Mouse (Mus musculus) fat pad, adult 2 months (tissue): ENCODE data around the gene Gtpbp2.

Experiments
- DNase-seq: peaks from one replicate; pipeline ENCODE4 v3.0.0-alpha.2; 2011; ENCODE audit warnings: low read depth, low spot score; ENCODE audit errors: extremely low read depth

The Gtpbp2 gene

GRCm38 (mm10) chr17:46160686-46161085 is at the start of gene Gtpbp2:
TSS of gene Gtpbp2 (plus strand) at chr17:46161032.
- DNase-seq = peak; percentile 98

DNA sequence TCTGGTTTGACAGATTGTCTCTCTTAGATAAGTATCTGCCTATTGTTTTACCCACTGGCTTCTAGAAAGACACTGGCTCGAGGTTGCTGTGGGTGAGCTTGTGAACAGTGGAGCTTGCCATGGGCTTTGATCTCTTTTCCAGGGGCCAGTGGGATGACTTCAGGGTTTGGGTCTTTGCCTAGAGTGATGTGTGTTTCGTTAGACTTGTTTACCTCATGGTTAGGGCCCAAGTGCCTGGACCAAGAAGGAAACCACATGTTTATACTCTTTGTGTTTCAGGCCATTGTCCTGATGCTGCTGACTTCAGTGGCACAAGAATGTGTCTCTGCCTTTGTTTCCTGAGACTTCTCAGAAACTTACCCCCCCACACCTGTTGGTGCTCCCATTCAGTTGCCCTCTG is 45.3 kb upstream of the Gtpbp2 start:
- DNase-seq = no peak

DNA sequence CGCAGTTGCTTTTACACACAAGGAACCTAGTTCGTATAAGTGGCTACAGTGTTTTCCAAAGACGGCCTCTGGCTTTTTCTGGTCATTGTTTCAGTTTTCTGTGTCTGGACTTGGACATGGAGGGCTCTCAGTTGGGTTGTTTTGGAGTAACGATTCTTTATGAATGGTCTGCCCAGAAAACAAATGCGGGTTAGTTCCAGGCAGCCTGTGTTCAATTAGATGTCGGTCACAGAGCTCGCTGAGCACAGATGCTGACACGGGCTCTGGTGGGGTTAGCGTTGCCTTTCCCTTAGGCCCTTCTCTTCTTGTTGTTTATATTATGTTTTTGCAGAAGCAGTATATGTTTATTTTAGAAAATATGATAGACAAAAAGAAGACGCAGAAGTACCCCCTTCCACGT is 44.7 kb upstream of the Gtpbp2 start:
- no peak for DNase-seq

DNA sequence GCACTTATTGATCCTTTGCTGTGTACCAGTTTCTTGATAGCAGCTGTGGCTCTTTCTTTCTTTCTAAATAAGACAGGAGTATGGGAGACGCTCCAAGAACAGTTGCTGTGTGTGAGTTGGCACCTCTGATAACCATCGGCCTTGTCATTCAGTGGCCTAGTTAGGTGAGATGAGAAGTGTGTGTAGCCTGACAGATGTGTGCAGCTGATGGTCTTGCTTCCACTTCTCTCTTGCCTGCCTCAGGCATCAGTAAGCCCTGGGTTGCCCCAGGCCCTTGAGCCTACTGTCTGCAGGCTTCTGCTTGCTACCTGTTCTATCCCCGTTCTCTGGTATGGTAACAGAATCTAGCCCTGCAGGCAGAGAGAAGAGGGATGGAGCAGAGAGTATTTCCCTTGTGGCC is 44.0 kb upstream of the Gtpbp2 start:
- no peak for DNase-seq

- DNase-seq = no peak
Measured at GRCm38 (mm10) chr17:46117623-46118422, 43.0 kb upstream of the Gtpbp2 start.

DNA sequence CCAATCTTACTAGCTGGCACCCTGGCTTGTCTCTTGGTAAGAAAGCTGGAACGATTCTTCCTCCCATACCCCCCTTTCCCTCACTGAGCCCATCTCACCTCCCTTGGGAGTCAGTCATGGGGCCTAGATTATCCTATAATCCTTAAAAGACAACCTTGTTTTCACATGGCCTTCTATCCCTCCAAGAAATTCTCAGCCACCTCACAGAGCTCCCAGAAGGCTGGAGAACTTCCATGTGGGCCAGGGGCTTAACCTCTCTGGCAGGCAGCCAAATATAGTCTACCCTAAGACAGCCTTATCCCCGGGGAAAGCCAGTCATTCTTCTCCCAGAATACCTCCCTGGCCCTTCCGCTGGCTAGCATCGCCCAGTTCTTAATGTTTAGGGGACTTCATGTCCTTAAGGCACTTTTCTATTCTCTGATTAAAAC is 42.4 kb upstream of the Gtpbp2 start:
- DNase-seq = no peak

DNA sequence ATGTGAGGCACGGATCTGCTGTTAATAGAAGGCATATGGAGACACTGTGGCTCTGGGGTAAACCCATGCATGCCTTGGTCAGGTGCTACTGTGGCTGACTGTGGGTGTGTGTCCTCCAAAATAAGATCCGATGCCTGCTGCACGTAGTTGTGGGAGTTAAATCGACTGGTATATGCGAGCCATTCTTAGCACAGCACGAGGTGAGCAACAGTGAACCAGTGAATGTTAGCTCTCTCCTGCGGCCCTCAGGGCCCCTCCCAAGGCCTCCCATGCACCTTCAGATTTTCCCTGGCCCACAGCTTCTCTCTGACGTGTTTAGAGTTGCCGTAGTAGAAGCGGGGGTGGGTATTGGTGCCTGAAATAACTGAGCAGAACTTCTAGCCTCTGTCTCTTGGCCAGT is 41.2 kb upstream of the Gtpbp2 start:
- DNase-seq = no peak

DNA sequence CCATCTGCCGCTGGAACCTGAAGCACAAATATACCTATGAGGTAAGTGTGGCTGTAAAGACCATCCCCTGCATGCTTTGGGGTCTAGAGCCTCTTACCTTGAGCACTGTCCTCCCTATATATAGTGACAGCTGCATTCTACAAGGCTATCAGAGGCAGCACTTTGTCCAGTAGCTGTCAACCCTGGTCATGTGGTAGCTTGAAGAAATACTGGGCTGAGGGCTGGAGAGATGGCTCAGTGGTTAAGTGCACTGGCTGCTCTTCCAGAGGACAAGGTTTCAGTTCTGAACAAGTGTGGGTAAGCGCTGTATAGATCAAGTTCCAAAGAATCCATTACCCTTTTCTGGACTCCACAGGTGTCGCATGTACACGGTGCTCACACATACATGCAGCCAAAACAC is 38.0 kb upstream of the Gtpbp2 start:
- no peak for DNase-seq

DNA sequence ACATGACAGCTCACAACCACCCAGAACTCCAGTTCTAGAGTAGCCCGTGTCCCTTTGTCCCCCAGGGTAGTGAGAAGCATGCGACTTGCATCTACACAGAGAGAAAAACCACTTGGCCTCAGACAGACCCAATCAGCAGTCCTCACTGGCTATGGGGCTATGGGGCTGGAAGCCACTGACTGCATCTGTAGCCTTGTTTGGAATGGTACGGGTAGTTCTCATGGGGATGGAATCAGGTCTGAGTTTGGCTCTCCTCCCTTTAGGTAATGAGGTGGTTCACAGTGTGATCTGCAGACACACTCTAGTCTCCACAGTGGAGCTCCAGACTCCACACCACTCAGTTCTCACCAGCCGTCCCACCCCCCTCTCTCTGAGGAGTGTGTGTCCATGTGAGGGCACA is 37.5 kb upstream of the Gtpbp2 start:
- DNase-seq = no peak

DNA sequence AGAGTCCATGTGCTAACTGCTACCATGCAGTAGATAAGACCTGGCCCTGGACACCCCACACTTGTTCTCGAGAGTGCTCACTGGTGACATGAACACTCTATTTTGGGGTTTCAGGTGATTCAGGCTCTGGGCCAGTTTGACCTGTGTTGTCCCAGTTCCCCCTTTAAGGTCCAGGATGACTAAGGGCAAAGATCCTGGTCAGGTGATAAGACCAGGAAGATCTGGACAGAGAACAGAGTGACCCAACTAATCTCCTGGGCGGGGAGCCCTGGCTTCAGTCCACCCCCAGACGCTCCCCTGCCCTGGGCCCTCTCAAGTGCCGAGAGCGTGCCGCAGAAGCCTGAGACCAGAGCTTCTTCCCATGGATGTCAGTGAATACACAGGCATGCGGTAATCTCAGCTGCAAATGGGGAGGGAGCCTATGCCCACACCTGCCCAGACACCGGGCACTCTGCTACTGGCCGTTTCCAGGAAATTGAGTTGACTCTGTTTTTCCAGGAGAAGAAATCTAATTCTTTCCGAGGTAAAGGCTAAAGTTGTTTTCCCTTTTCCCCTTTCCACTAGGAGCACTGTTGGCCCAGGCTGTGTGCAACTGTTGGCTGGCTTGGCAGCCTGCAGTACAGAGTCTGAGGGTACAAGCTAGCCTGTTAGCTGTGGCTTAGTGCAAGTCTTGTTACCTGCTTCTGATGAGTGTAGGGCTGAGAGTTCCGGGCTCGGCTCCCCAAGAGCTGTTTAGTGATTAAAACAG is 36.7 kb upstream of the Gtpbp2 start:
- DNase-seq = no peak

GRCm38 (mm10) chr17:46126608-46127007 is 34.2 kb upstream of the Gtpbp2 start:
- no peak for DNase-seq

GRCm38 (mm10) chr17:46127814-46128493 is 32.9 kb upstream of the Gtpbp2 start:
- DNase-seq = no peak

GRCm38 (mm10) chr17:46129741-46130498 is 30.9 kb upstream of the Gtpbp2 start:
- no peak for DNase-seq

DNA sequence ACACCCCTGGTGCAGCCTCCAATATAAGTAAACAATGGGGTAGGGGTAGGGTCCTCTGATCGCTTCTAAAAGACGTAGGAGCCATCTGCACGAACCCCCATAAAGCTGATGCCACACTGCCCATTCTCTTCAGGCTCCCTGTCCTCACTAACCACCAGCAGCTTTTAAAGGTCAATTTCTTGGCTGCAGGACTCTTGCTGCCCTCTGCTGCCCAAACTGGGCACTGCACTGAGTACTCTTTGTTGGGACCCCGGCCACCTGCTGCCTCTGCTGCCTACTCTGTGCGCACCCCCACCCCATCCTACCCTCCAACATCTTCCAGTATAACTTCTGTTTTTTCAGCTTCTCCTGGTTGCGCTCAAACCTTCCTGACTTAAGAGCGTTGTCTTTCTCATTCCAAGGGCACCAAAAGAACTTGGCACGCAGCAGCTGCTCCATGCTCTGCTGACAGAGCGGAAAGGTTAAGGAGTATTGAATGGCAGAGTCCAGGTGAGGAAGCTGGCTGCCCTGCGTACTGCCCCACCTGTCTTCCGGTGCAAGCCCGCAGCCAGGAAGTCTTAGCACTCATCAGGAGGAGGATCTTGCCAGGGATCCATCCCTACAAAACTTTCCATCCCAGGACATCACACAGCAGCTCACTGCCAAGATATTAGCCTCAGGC is 28.6 kb upstream of the Gtpbp2 start:
- no peak for DNase-seq

DNA sequence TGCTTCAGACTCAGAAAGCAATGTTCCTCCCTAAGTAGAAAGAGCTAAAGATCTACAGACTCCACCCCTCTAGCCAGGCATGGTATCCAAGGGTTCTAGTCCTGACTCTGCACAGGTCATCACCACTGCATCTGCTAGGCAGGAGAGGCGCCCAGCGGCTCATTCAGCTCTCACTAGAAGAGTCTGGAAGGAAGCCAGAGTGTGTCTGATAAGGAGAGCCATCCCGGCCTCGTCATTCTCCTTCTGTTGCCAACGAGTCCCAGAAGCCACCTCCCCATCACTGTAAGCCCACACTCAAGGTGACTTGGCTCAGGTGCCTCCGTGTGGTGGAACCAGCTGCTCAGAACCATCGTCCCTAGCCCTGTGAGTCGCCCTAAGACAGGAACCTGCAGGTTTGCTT is 28.0 kb upstream of the Gtpbp2 start:
- DNase-seq = no peak

- DNase-seq = no peak
Measured at GRCm38 (mm10) chr17:46138563-46139236, 22.1 kb upstream of the Gtpbp2 start.

GRCm38 (mm10) chr17:46139872-46140271 is 21.0 kb upstream of the Gtpbp2 start:
- DNase-seq = no peak

- no peak for DNase-seq
Measured at GRCm38 (mm10) chr17:46143578-46144423, 17.0 kb upstream of the Gtpbp2 start, which contains the start of gene Rsph9. TSS of gene Rsph9 (minus strand) at chr17:46144216.
